Mouse (Mus musculus): Measurements from ENCODE around the gene Polr2b. TPM values are rescaled to one million over a fixed set of nuclear protein-coding genes. Genes with fewer than 3 reads are reported as not detected.

The Polr2b gene
- total and polyA plus RNA-seq, 3 experiments: 58.3 to 178 (median 91.4) TPM

DNA sequence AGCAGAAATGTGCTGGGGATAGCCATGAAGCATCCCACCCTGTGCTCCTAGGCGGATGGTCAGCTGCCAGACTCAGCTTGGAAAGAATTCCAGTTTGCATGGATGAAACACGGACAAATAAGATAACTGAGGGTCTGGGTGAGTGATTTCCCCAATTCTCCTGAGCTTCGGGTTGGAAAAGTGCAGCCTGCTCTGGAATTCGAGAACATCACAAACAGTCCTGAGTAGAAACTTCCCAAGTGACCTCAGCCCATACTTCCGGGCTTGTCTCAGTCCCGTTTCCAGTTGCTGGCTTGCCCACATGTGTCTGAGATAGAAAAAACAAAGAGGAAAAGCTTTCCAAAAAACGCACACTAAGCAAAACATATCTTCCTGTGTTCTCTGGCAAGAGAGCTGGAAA lies 62.3 kb downstream of the Polr2b start:
- no peak overlapping the region for H3K4me3 ChIP-seq (ENCODE audit: control insufficient read depth in 1 of 2, insufficient read depth in 1 of 2, low read depth in 2 of 2, low read length in 2 of 2)
- no peak for TF ChIP-seq KAT2A (conservative IDR thresholded peaks at IDR 0.05; ENCODE audit: low read depth, low read length)
- no peak for TF ChIP-seq SMC3 (IDR thresholded peaks at IDR 0.05; ENCODE audit: low read depth, low read length)
- no peak for TF ChIP-seq CHD2 (IDR thresholded peaks at IDR 0.05; ENCODE audit: low read length)
- TF ChIP-seq MYB (IDR thresholded peaks at IDR 0.05; ENCODE audit: low read depth, low read length): no peak
- no peak for TF ChIP-seq MEF2A (IDR thresholded peaks at IDR 0.05; ENCODE audit: extremely low read depth, insufficient replicate concordance, low read depth, low read length, poor library complexity, severe bottlenecking)
- no peak for TF ChIP-seq JUND (IDR thresholded peaks at IDR 0.05; ENCODE audit: low read depth, low read length)
- TF ChIP-seq USF2 (IDR thresholded peaks at IDR 0.05; ENCODE audit: borderline replicate concordance in 1 of 2, insufficient read depth in 1 of 2, low read depth in 1 of 2, low read length in 2 of 2): no peak
- TF ChIP-seq ZNF384 (IDR thresholded peaks at IDR 0.05; ENCODE audit: low read depth, low read length): no peak
- no peak for TF ChIP-seq ELF1 (IDR thresholded peaks at IDR 0.05; ENCODE audit: low read depth, low read length)
- no peak for TF ChIP-seq POLR2AphosphoS5 (IDR thresholded peaks at IDR 0.05; ENCODE audit: borderline replicate concordance, low read depth, low read length)
- TF ChIP-seq MYC (IDR thresholded peaks at IDR 0.05; ENCODE audit: low read depth, low read length): no peak
- no peak for TF ChIP-seq MAZ (IDR thresholded peaks at IDR 0.05; ENCODE audit: low read depth, low read length)
- TF ChIP-seq RCOR1 (IDR thresholded peaks at IDR 0.05; ENCODE audit: low read depth, low read length): no peak
- TF ChIP-seq BHLHE40 (IDR thresholded peaks at IDR 0.05; ENCODE audit: borderline replicate concordance, low read depth, low read length): no peak
- no peaks in the 10 kb centered on the region for H3K4me1 ChIP-seq (ENCODE audit: control insufficient read depth in 1 of 2, insufficient read depth in 2 of 2, low read length in 2 of 2)
- no peak for DNase-seq (ENCODE audit: low read depth, low spot score)
- no peaks in the 10 kb centered on the region for H3K36me3 ChIP-seq (ENCODE audit: control insufficient read depth in 1 of 2, insufficient read depth in 2 of 2, low read length in 2 of 2)
- H3K9ac ChIP-seq (ENCODE audit: control insufficient read depth, low read depth, low read length, poor library complexity, severe bottlenecking): no peak overlapping the region
- H3K27me3 ChIP-seq (ENCODE audit: control insufficient read depth in 1 of 2, insufficient read depth in 2 of 2, low read length in 2 of 2): peaks cover 0 to 2% of the 10 kb centered on the region in 2 experiments; a peak in 2 of 4 replicates
- no peaks in the 10 kb centered on the region for H3K9me3 ChIP-seq (replicated peaks; ENCODE audit: insufficient read depth, low read length)
- no peaks in the 10 kb centered on the region for H3K79me2 ChIP-seq (ENCODE audit: control insufficient read depth, insufficient read depth, low read length, poor library complexity)
- H3K27ac ChIP-seq (ENCODE audit: control insufficient read depth, low read depth, low read length): no peak overlapping the region

DNA sequence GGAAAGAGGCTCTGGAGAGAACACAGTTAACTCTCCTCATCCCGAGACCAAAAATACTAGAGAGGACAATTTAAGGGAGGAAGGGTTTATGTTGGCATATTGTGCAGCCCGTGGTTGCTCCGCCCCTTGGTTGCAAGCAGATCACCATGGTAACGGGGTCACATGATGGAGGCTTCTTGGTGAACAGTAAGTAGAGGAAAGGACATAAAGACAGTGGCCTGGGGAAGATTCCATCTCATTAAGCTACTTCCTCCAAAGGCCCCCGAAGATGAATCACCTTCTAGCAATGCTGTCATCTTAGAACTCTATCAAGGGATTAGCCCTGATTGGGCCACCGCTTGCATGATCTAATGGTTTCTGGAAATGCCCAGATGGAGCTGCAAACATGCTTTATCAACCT lies 62.8 kb downstream of the Polr2b start:
- H3K36me3 ChIP-seq (ENCODE audit: control insufficient read depth in 1 of 2, insufficient read depth in 2 of 2, low read length in 2 of 2): no peaks in the 10 kb centered on the region
- H3K9ac ChIP-seq (ENCODE audit: control insufficient read depth, low read depth, low read length, poor library complexity, severe bottlenecking): no peak overlapping the region
- no peak for DNase-seq (ENCODE audit: low read depth, low spot score)
- H3K27me3 ChIP-seq (ENCODE audit: control insufficient read depth in 1 of 2, insufficient read depth in 2 of 2, low read length in 2 of 2): no peaks in the 10 kb centered on the region; a peak in 1 of 4 replicates
- TF ChIP-seq USF1 (IDR thresholded peaks at IDR 0.05; ENCODE audit: low read depth, low read length) (peak; percentile 55), USF2 (IDR thresholded peaks at IDR 0.05; ENCODE audit: borderline replicate concordance in 1 of 2, insufficient read depth in 1 of 2, low read depth in 1 of 2, low read length in 2 of 2) (no peak), BHLHE40 (IDR thresholded peaks at IDR 0.05; ENCODE audit: borderline replicate concordance, low read depth, low read length) (no peak), TAL1 (IDR thresholded peaks at IDR 0.05; ENCODE audit: low read length) (no peak)
- no peaks in the 10 kb centered on the region for H3K79me2 ChIP-seq (ENCODE audit: control insufficient read depth, insufficient read depth, low read length, poor library complexity)
- no peak overlapping the region for H3K27ac ChIP-seq (ENCODE audit: control insufficient read depth, low read depth, low read length)
- H3K4me3 ChIP-seq (ENCODE audit: control insufficient read depth in 1 of 2, insufficient read depth in 1 of 2, low read depth in 2 of 2, low read length in 2 of 2): no peak overlapping the region
- no peaks in the 10 kb centered on the region for H3K4me1 ChIP-seq (ENCODE audit: control insufficient read depth in 1 of 2, insufficient read depth in 2 of 2, low read length in 2 of 2)
- no peaks in the 10 kb centered on the region for H3K9me3 ChIP-seq (replicated peaks; ENCODE audit: insufficient read depth, low read length)
